Mouse (Mus musculus): ENCODE data around the gene Hoxd11.

- TF ChIP-seq CTCF (conservative IDR thresholded peaks at IDR 0.05; ENCODE audit: low read length) (no peak), NANOG (IDR thresholded peaks at IDR 0.05; ENCODE audit: borderline replicate concordance, low read length) (no peak), POU5F1 (IDR thresholded peaks at IDR 0.05; ENCODE audit: borderline replicate concordance, low read length) (no peak)
Measured at GRCm38 (mm10) chr2:74697567-74698121, 18.3 kb downstream of the Hoxd11 start, which contains the start of gene Hoxd9.

Measured in E14TG2a.4 (cell line).